Mouse (Mus musculus) bone marrow macrophage, adult 2 months (primary cell): ENCODE data around the gene Sema5a.

Experiments used
- CTCF ChIP-seq: IDR thresholded peaks from 2 replicates; pipeline ENCODE4 v1.5.1; 2012; ENCODE audit warnings: low read depth, mild to moderate bottlenecking, low read length, moderate library complexity
- POLR2A ChIP-seq: IDR thresholded peaks from 2 replicates; pipeline ENCODE4 v1.6.1; 2012; ENCODE audit warnings: mild to moderate bottlenecking, low read depth, low read length, borderline replicate concordance

DNA sequence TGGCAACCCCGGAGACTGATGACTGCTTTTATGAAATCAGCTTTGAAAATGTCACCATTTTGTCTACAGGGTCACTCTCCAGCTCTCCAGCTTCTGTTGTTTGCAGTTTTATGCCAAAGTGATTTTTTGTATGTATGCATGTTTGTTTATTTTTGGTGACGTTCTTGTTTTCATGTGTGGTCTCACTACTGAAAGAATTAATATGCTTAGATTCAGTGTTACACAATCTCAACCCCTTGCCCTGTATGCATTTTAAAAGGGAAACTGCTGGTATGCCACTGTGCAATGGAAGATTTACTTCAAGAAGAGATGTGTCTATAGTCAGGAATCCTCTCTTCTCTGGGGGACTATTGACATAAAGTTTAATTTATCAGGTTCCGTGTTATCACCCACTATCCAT is 19.2 kb upstream of the Sema5a start:
- TF ChIP-seq POLR2A, result no peak
- TF ChIP-seq CTCF, result no peak
